Mouse (Mus musculus) spleen, adult 12 weeks (tissue): ENCODE results near the gene Snx21.

ENCODE experiments used
- DNase-seq: peaks from one replicate; pipeline ENCODE4 v3.0.0; 2022; ENCODE audit warnings: low spot score

The Snx21 gene

DNA sequence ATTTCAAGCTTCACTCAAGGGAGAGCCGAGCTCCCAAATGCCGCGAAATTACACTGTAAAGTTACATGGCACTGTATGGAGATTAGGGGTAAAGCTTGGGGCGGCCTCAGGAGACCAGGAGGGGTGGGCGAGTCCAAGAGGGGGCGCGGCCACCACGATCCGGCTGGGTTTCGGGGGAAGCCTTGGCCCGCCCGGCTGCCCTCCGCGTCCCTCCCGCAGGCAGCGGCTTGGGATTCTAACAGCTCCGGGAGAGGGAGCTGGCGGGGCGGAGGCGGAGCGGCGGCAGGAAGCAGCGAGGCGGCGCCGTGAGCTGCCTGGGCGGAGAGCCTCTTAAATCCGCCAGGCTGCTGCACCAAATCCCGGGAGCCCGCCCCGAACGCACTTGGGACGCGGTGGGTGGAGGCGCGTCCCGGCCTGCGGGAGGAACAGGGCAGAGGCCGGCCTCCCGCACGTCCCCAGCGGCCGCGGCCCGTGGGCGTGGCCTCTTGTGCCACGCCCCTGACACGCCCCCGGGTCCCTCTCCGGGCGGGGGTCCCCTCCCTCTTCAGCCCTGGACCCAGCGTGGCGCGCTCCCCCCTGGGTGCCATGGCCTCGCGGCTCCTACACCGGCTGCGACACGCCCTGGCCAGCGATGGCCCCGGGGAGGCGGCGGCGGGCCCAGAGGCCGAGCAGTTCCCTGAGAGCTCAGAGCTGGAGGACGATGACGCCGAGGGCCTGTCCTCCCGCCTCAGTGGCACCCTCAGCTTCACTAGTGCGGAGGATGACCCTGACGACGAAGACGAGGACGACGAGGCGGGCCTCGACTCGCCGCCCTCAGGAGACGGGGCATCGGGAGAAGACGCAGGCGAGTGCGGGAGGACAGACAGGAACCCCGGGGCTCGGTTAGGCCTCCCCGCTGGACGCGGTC lies at the start of gene Snx21:
Snx21 (plus strand) TSS at position 343 of the 907 bp plus-strand sequence.
- DNase-seq: peak; percentile 62

- no peak for DNase-seq
Observed at GRCm38 (mm10) chr2:164737377-164738090, 48.1 kb upstream of the Snx21 start.

- no peak for DNase-seq
Observed at GRCm38 (mm10) chr2:164739876-164740275, 45.7 kb upstream of the Snx21 start.

DNA sequence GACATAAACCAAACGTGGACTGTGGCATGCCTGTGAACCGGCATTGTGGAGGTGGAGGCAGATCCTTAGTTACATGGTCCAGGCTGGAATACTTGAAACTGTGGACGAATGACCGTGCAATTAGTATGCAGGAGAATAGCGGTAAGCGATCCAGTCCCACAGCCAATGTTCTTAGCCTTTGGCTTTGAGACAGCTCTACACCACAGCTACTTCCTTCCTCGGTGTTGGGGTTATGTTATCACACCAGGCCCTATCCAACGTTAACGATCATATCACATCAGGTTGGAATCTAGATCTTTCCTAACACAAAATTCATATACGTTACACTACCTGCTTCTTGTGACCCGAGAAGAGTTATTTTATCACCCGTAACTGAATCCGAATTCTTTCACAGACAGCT lies 40.6 kb upstream of the Snx21 start:
- no peak for DNase-seq

DNA sequence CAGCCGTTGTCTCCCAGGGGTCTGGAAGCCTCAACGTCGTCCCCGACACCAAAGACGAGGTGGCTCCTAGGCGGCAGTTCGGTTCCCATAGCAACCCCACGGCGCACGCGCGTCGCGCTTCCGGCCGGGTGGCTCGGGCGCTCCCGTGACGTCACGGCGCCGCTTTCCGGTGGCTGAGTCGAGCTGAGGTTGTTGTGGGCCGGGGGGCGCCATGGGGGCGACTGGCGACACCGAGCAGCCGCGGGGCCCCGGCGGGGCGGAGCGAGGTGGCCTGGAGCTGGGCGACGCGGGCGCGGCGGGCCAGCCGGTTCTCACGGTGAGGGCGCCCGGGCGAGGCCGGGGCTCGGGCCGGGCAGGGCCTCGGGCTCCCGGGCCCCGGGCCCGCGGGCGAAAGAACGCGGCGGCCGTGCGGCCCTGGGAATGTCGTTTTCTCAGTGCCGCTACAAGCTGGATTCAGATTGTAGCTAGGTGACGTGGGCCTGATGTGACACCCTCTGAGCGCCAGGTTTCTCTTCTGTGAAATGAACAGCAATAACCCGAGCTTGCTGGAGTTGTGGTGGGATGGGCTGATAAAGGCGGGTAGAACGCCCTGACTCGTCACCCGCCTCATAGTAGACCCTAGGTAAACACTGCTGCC lies 39.7 kb upstream of the Snx21 start, which contains the start of the genes Wfdc3 and Dnttip1:
Wfdc3 (minus strand) TSS at position 89 of the 637 bp plus-strand sequence.
Dnttip1 (plus strand) TSS at position 141 of the 637 bp plus-strand sequence.
- DNase-seq: peak; percentile 92

DNA sequence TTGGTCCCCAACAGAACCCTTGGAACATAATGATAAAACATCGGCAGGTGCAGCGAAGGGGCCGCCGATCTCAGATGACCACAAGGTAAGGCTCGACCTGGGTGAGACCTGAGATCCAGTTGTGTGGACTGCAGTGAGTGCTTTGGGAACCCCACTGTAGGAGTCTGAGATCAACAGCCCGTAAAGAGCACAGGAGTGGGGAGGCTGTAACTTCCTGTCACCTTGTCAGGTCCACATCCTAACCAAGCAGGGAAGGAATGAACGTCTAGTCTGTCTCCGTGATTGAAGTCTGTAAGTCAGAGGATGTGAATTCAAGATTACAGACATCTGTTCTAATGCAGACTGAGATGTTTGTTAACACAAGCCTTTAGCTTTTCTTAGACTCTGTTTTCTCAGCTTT lies 38.9 kb upstream of the Snx21 start:
- DNase-seq: no peak

DNA sequence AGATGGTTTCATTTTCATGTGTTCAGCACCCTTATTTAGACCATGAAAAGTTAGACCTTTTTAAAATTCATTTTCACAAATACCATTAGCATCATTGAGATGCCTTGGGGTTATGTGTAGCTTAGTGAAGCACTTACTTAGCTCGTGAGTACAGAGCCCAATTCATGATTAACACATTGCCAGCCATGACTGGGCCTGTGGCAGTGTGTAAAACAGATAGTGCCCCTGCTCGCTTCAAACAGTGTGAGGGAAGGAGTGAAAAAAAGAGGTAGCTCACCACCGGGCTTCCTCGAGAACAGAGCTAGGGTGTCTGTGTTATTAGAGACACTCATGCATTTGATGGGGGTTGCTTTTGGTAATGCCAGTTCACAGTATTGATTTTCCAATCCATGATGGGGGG lies 37.4 kb upstream of the Snx21 start:
- DNase-seq: no peak

- no peak for DNase-seq
Observed at GRCm38 (mm10) chr2:164748991-164749390, 36.6 kb upstream of the Snx21 start.

GRCm38 (mm10) chr2:164752454-164752853 lies 33.2 kb upstream of the Snx21 start:
- DNase-seq: no peak

DNA sequence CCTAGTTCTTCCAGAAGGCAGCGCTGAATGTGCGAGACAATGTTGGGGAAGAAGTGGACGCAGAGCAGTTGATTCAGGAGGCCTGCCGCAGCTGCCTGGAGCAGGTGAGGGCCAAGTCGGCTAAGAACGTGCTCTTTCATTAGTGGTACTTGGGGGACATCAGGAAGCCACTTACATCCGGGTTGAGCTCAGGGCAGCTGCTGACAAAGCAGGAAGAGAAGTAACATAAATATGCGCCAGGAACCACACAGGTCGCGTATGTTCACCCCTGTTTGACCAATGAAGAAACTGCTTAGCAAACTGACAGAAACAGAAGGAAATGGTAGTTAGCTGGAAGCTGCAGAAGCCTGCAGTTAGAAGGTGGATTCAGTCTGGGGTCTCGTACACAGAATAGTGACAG lies 31.5 kb upstream of the Snx21 start:
- no peak for DNase-seq

DNA sequence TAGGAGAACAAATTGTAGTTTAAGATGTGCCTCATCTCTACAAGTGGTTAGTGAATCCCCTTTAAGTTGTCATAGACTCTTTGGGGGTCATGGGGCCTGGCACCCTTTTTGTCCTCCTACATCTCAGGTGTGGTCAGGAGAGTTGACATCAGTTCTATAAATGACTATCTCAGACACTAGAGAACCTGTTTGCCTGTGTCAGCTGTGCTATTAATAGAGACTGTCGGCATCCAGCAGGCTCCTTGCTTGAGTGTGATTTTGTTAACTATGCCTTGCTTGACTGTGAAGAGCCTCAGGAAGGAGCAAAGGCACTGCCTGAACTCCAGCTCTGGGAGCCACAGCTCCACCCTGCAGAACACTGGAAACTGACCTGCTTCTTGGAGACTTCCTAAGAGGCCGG lies 30.8 kb upstream of the Snx21 start:
- no peak for DNase-seq

DNA sequence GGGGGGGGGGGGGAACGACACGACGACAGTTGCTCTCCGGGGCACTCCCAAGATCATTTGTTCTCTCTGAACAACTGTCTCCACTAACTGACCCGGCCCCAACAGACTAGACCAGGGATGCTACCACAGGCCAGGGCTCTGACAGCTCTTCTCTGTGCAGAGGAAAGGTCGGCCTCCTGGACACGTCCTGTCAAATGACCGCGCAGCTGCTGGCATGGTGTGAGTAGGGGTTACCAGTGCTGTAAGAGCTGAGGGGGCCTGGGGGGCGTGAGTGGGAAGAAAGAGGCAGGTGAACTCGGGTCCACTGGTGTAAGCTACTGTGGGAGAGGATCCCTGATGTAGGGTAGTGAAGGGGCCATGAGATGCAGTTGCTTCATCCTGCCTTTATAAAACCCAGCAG lies 27.8 kb upstream of the Snx21 start:
- DNase-seq: no peak

GRCm38 (mm10) chr2:164758692-164759091 lies 26.9 kb upstream of the Snx21 start:
- no peak for DNase-seq

DNA sequence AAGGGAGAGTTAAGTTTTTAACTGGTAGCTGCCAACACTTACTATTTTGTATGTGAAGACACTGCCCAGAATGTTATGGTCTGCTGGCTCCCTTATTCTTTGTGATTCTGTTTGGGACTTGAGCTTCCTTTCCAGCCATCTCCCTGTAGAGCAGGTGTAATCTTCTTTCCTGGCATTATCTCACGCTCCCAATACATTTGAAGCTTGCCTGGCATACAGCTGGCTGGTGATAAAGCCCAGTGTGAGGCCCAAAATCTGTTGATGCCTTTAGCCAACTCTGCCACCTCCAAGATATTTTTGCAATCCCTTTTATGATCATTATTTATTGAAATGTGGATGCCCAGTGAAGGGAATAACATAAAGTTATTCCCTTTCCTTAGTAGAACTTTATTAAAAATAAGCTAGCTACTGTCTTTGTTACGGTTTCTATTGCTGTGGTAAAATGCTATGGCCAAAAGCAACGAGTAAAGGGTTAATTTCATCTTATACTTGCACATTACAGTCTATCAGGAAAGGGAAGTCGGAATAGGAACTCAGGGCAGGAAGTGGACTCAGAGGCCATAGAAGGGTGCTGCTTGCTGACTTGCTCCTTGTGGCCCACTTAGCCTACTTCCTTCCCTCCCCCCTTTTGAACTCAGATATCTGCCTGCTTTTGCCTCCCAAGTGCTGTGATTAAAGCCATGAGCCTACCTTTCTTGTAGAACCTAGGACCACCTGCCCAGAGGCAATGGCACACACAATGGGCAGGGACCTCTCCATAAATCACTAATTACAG lies 25.4 kb upstream of the Snx21 start:
- peak; percentile 47 for DNase-seq

- DNase-seq: peak; percentile 54
Observed at GRCm38 (mm10) chr2:164761502-164761901, 24.1 kb upstream of the Snx21 start.

GRCm38 (mm10) chr2:164761971-164762370 lies 23.7 kb upstream of the Snx21 start:
- no peak for DNase-seq

- no peak for DNase-seq
Observed at GRCm38 (mm10) chr2:164762593-164762992, 23.0 kb upstream of the Snx21 start.

DNA sequence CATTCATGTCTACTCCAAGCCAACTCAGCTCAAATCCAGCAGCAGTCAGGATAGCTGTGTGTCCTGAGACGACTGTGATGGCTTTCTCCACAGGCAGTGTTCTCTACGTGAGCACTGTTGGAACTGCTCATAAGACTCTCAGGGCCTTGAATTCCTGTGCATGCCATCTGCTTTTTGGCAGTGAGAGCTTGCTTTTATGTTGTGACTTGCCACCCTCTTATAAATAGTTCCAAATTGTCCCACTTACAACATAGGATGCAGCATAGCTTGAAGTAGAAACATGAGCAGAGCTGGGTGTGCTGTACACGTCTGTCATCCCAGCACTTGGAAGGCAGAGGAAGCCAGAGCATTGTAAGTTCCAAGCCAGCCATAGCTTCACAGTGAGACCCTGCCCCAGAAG lies 19.8 kb upstream of the Snx21 start:
- no peak for DNase-seq

DNA sequence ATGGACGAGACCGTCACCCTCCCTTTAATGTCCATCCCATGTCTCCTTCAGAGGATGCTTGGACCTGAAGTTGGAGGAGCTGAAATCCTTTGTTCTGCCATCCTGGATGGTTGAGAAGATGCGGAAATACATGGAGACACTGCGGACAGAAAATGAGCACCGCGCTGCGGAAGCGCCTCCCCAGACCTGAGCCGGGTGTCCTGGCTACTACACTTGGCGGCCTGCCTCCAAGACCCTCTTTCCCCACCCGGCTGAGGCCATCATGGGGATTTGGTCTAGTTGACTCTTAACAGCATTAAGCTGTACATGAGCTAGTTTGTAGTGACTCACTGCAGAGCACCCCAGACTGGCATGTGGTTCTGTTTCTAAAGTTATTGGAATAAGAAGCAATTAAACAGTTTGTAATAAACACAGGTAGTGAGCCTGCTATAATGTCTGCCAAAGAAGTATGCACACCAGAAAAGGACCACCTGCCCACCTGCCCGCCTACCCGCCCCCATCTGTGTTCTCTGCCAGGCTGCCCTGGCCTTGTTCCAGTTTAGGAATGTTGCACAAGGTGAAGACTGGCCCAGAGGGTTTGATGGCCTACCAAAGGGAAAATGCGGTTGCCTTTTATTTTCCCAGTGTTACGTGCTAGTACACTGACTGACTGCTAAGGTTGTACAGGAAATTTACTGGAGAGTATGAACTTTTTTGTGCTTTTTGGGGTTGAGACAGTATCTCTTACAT lies 17.6 kb upstream of the Snx21 start:
- no peak for DNase-seq

DNA sequence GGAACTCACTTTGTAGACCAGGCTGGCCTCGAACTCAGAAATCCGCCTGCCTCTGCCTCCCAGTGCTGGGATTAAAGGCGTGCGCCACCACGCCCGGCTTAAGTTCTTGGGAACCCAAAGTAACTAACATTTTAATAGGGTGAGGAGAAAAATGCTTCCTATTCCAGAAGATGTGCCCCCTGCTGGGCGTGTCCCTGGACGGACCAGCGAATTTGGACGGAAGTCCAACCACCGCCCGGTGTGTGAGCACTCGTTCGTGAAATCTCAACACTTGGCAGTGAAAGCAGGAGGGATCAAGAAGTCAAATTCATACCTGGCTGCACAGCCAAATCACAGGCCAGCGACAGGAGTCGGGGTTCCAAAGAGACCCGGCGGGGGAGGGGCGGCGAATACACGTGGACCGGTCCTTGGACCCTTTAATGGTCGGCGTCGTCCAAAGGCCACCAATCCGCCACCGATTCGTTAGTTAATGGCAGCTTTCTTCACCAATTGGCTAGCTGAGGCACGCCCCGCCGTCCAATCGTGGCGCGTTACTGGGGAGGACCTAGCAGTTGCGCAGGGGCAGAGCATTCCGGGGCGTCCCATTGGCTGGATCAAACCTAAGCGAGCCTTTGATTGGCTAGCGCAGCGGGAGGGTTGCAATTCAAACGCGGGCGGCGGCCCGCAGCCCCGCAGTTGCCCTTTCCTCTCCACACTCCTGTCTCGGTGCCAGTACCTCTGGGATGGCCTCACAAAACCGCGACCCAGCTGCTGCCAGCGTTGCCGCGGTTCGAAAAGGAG lies 16.2 kb upstream of the Snx21 start, which contains the start of gene Ube2c:
Ube2c (plus strand) TSS at position 641 of the 780 bp plus-strand sequence.
- DNase-seq: peak; percentile 97
